Mouse (Mus musculus): ENCODE measurements around the gene Zfhx2.

DNA sequence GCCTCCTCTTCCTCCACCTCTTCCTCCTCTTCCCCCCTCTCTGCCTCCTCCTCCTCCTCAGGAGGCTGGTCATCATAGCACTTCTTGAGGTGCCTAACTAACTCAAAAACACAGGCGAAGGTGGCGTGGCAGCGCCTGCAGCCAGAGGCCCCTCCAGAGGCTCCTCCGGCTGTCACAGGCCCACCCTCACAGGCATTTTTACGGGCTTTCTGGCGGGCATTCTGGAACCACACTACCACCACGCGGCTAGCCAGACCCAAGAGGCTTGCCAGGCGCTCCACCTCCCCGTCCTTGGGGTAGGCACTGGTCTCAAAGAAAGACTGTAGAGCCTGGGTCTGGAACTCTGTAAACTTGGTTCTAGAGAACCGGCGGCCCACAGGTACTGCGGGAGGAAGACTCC, 26.7 kb downstream of the Zfhx2 start:
- TF ChIP-seq CTCF (IDR thresholded peaks at IDR 0.05; ENCODE audit: low read depth) = no peak
- no peak for TF ChIP-seq EP300 (IDR thresholded peaks at IDR 0.05; ENCODE audit: low read depth)

All from heart, postnatal 0 days (tissue).